Mouse (Mus musculus): ENCODE data around the gene Ctnnbl1. TPM values are rescaled to one million over a fixed set of nuclear protein-coding genes. Genes with fewer than 3 reads are reported as not detected.
A peak's percentile ranks its signal among the peaks of the same experiment; 100 is the strongest.

The Ctnnbl1 gene
- 87.5 and 87.8 TPM in 2 replicates for polyA plus RNA-seq (2015; fragmentation: Nextera tagmentation; extraction: Ambion mirVana)

GRCm38 (mm10) chr2:157736854-157737850 lies at the start of gene Ctnnbl1:
TSS of gene Ctnnbl1 (plus strand) at chr2:157737401.
- Histone ChIP-seq H3K9ac (replicated peaks) (peak within 1 kb of the TSS; percentile 78), H3K36me3 (no peaks in the 10 kb centered on the region), H3K9me3 (no peaks in the 10 kb centered on the region), H3K4me3 (replicated peaks) (peak within 1 kb of the TSS; percentile 75), H3K4me2 (replicated peaks) (peak within 1 kb of the TSS; percentile 78), H3K27ac (no peak within 1 kb of the TSS), H3K4me1 (replicated peaks) (peaks cover 21% of the 10 kb centered on the region), H3K27me3 (no peaks in the 10 kb centered on the region)
- WGBS, result 12% methylated on average over 44 of the region's 44 CpGs
- peak; percentile 95 for ATAC-seq

GRCm38 (mm10) chr2:157687506-157687905 lies 49.7 kb upstream of the Ctnnbl1 start:
- Histone ChIP-seq H3K9ac (replicated peaks) (no peak overlapping the region), H3K27me3 (peaks cover 4% of the 10 kb centered on the region; the same call in 1 of the 2 replicates), H3K9me3 (no peaks in the 10 kb centered on the region), H3K4me2 (replicated peaks) (no peak overlapping the region), H3K4me1 (replicated peaks) (peaks cover 16% of the 10 kb centered on the region), H3K36me3 (no peaks in the 10 kb centered on the region), H3K27ac (no peak overlapping the region), H3K4me3 (replicated peaks) (no peak overlapping the region)
- 71% methylated on average over 3 of the region's 3 CpGs for WGBS
- no peak for ATAC-seq

- peaks cover 4% of the 10 kb centered on the region; the same call in 1 of the 2 replicates for H3K27me3 ChIP-seq
- peak overlapping the region; percentile 71 for H3K27ac ChIP-seq
- H3K4me3 ChIP-seq (replicated peaks), result no peak overlapping the region
- H3K9ac ChIP-seq (replicated peaks), result no peak overlapping the region; the same call in 1 of the 2 replicates
- no peaks in the 10 kb centered on the region for H3K36me3 ChIP-seq
- H3K4me2 ChIP-seq (replicated peaks), result no peak overlapping the region
- WGBS, result 52% methylated on average over 13 of the region's 13 CpGs
- ATAC-seq, result peak; percentile 62; the same call in 1 of the 2 replicates
- H3K9me3 ChIP-seq, result no peaks in the 10 kb centered on the region
- peaks cover 31% of the 10 kb centered on the region for H3K4me1 ChIP-seq (replicated peaks)
Observed at GRCm38 (mm10) chr2:157691266-157692105, 45.7 kb upstream of the Ctnnbl1 start.

GRCm38 (mm10) chr2:157692365-157692932 lies 44.8 kb upstream of the Ctnnbl1 start:
- H3K27ac ChIP-seq, result peak overlapping the region; percentile 59
- no peak overlapping the region for H3K4me2 ChIP-seq (replicated peaks)
- no peaks in the 10 kb centered on the region for H3K9me3 ChIP-seq
- peaks cover 4% of the 10 kb centered on the region; the same call in 1 of the 2 replicates for H3K27me3 ChIP-seq
- 17% methylated on average over 17 of the region's 17 CpGs for WGBS
- H3K9ac ChIP-seq (replicated peaks), result peak overlapping the region; percentile 36; the same call in 1 of the 2 replicates
- H3K36me3 ChIP-seq, result no peaks in the 10 kb centered on the region
- peaks cover 40% of the 10 kb centered on the region for H3K4me1 ChIP-seq (replicated peaks)
- no peak overlapping the region for H3K4me3 ChIP-seq (replicated peaks)
- ATAC-seq, result no peak

GRCm38 (mm10) chr2:157693576-157693975 lies 43.6 kb upstream of the Ctnnbl1 start:
- Histone ChIP-seq H3K4me2 (replicated peaks) (no peak overlapping the region), H3K36me3 (no peaks in the 10 kb centered on the region), H3K27me3 (peaks cover 4% of the 10 kb centered on the region; the same call in 1 of the 2 replicates), H3K9me3 (no peaks in the 10 kb centered on the region), H3K9ac (replicated peaks) (no peak overlapping the region), H3K4me1 (replicated peaks) (peaks cover 43% of the 10 kb centered on the region), H3K27ac (no peak overlapping the region), H3K4me3 (replicated peaks) (no peak overlapping the region)
- no peak for ATAC-seq
- 79% methylated on average over 3 of the region's 3 CpGs for WGBS

- H3K27ac ChIP-seq, result peak overlapping the region; percentile 79
- ATAC-seq, result peak; percentile 88
- peaks cover under 1% of the 10 kb centered on the region; the same call in 1 of the 2 replicates for H3K27me3 ChIP-seq
- no peak overlapping the region for H3K4me2 ChIP-seq (replicated peaks)
- no peaks in the 10 kb centered on the region for H3K9me3 ChIP-seq
- 3% methylated on average over 7 of the region's 7 CpGs for WGBS
- no peaks in the 10 kb centered on the region for H3K36me3 ChIP-seq
- peaks cover 52% of the 10 kb centered on the region for H3K4me1 ChIP-seq (replicated peaks)
- no peak overlapping the region for H3K4me3 ChIP-seq (replicated peaks)
- H3K9ac ChIP-seq (replicated peaks), result 0 out of 2 replicates have a peak overlapping the region, but pooled peaks have one; percentile 8
Observed at GRCm38 (mm10) chr2:157696297-157696731, 40.9 kb upstream of the Ctnnbl1 start.

- Histone ChIP-seq H3K27me3 (no peaks in the 10 kb centered on the region), H3K27ac (peak overlapping the region; percentile 76), H3K4me2 (replicated peaks) (no peak overlapping the region), H3K36me3 (no peaks in the 10 kb centered on the region), H3K9me3 (no peaks in the 10 kb centered on the region), H3K4me1 (replicated peaks) (peaks cover 71% of the 10 kb centered on the region), H3K9ac (replicated peaks) (no peak overlapping the region), H3K4me3 (replicated peaks) (no peak overlapping the region)
- ATAC-seq, result 0 out of 2 replicates have a peak, but pooled peaks have one; percentile 18
- WGBS, result 6% methylated on average over 8 of the region's 8 CpGs
Observed at GRCm38 (mm10) chr2:157703155-157703554, 34.0 kb upstream of the Ctnnbl1 start.

GRCm38 (mm10) chr2:157704991-157705776 lies 32.0 kb upstream of the Ctnnbl1 start:
- Histone ChIP-seq H3K4me1 (replicated peaks) (peaks cover 62% of the 10 kb centered on the region), H3K27me3 (no peaks in the 10 kb centered on the region), H3K9me3 (no peaks in the 10 kb centered on the region), H3K36me3 (no peaks in the 10 kb centered on the region), H3K4me3 (replicated peaks) (no peak overlapping the region), H3K9ac (replicated peaks) (peak overlapping the region; percentile 7; the same call in 1 of the 2 replicates), H3K27ac (peak overlapping the region; percentile 64), H3K4me2 (replicated peaks) (peak overlapping the region; percentile 21)
- ATAC-seq, result peak; percentile 70
- 15% methylated on average over 28 of the region's 28 CpGs for WGBS

GRCm38 (mm10) chr2:157705777-157706158 lies 31.4 kb upstream of the Ctnnbl1 start:
- Histone ChIP-seq H3K4me1 (replicated peaks) (peaks cover 62% of the 10 kb centered on the region), H3K9me3 (no peaks in the 10 kb centered on the region), H3K36me3 (no peaks in the 10 kb centered on the region), H3K9ac (replicated peaks) (no peak overlapping the region), H3K4me3 (replicated peaks) (no peak overlapping the region), H3K4me2 (replicated peaks) (no peak overlapping the region), H3K27me3 (no peaks in the 10 kb centered on the region), H3K27ac (peak overlapping the region; percentile 64)
- ATAC-seq, result 0 out of 2 replicates have a peak, but pooled peaks have one; percentile 12
- WGBS, result 37% methylated on average over 8 of the region's 8 CpGs

- no peaks in the 10 kb centered on the region for H3K27me3 ChIP-seq
- H3K9ac ChIP-seq (replicated peaks), result no peak overlapping the region
- peak overlapping the region; percentile 56 for H3K27ac ChIP-seq
- WGBS, result 64% methylated on average over 11 of the region's 11 CpGs
- H3K4me2 ChIP-seq (replicated peaks), result no peak overlapping the region
- no peak overlapping the region for H3K4me3 ChIP-seq (replicated peaks)
- no peak for ATAC-seq
- no peaks in the 10 kb centered on the region for H3K36me3 ChIP-seq
- H3K4me1 ChIP-seq (replicated peaks), result peaks cover 61% of the 10 kb centered on the region
- no peaks in the 10 kb centered on the region for H3K9me3 ChIP-seq
Observed at GRCm38 (mm10) chr2:157707191-157707923, 29.8 kb upstream of the Ctnnbl1 start.

All from midbrain, embryonic 13.5 days (tissue).